Mouse (Mus musculus) liver, embryonic 14.5 days (tissue): ENCODE measurements at regions not wholly inside any gene's neighbourhood (a gene's known extent, or its start where the extent isn't known, plus 50 kb on each side); places are given as distances from the start of the nearest gene placed in this dataset.

Experiments
- CTCF ChIP-seq: IDR thresholded peaks from 2 replicates; pipeline ENCODE4 v1.5.1; 2016; ENCODE audit warnings: antibody characterized with exemption, low read depth, control low read depth
- EP300 ChIP-seq: IDR thresholded peaks from 2 replicates; pipeline ENCODE4 v1.6.1; 2016; ENCODE audit warnings: antibody characterized with exemption, low read depth

- no peak for TF ChIP-seq CTCF
- no peak for TF ChIP-seq EP300
Observed at GRCm38 (mm10) chr5:46137695-46138094, 280.3 kb upstream of the Lcorl start.
